Mouse (Mus musculus): ENCODE results near the gene Arid1b. TPM values are rescaled to one million over a fixed set of nuclear protein-coding genes. Genes with fewer than 3 reads are reported as not detected.
A peak's percentile ranks its signal among the peaks of the same experiment; 100 is the strongest.

The Arid1b gene
- polyA plus RNA-seq, 1 experiment from 2014 or later = 12.5 TPM

- no peaks in the 10 kb centered on the region for H3K9me3 ChIP-seq (replicated peaks)
- no peak overlapping the region for H3K4me3 ChIP-seq (replicated peaks)
- H3K9ac ChIP-seq (replicated peaks) = no peak overlapping the region
- no peaks in the 10 kb centered on the region for H3K36me3 ChIP-seq
- no peak for ATAC-seq (ENCODE audit: low FRiP score)
- 85% methylated on average over 4 of the region's 4 CpGs for WGBS
- H3K4me1 ChIP-seq = peaks cover 63% of the 10 kb centered on the region
- H3K27ac ChIP-seq (replicated peaks) = no peak overlapping the region
- H3K4me2 ChIP-seq = no peak overlapping the region
- no peaks in the 10 kb centered on the region for H3K27me3 ChIP-seq (replicated peaks)
These were observed 230.8 kb downstream of the Arid1b start for GRCm38 (mm10) chr17:5224932-5225331.

- Histone ChIP-seq H3K27ac (replicated peaks) (no peak overlapping the region), H3K9me3 (replicated peaks) (no peaks in the 10 kb centered on the region), H3K27me3 (replicated peaks) (no peaks in the 10 kb centered on the region), H3K4me3 (replicated peaks) (no peak overlapping the region), H3K36me3 (no peaks in the 10 kb centered on the region), H3K4me1 (peaks cover 57% of the 10 kb centered on the region), H3K9ac (replicated peaks) (no peak overlapping the region), H3K4me2 (no peak overlapping the region)
- WGBS = 64% methylated on average over 6 of the region's 6 CpGs
- no peak for ATAC-seq (ENCODE audit: low FRiP score)
These were observed 233.0 kb downstream of the Arid1b start for GRCm38 (mm10) chr17:5227136-5227535.

GRCm38 (mm10) chr17:5227950-5228615, 234.0 kb downstream of the Arid1b start:
- no peaks in the 10 kb centered on the region for H3K9me3 ChIP-seq (replicated peaks)
- 30% methylated on average over 14 of the region's 14 CpGs for WGBS
- H3K27ac ChIP-seq (replicated peaks) = peak overlapping the region; percentile 58
- ATAC-seq (ENCODE audit: low FRiP score) = 0 out of 2 replicates have a peak, but pooled peaks have one; percentile 45
- H3K4me3 ChIP-seq (replicated peaks) = no peak overlapping the region
- H3K4me1 ChIP-seq = peaks cover 57% of the 10 kb centered on the region
- H3K9ac ChIP-seq (replicated peaks) = no peak overlapping the region
- H3K27me3 ChIP-seq (replicated peaks) = no peaks in the 10 kb centered on the region
- H3K4me2 ChIP-seq = no peak overlapping the region
- H3K36me3 ChIP-seq = no peaks in the 10 kb centered on the region

GRCm38 (mm10) chr17:5228616-5229250, 234.6 kb downstream of the Arid1b start:
- 0 out of 2 replicates have a peak, but pooled peaks have one; percentile 33 for ATAC-seq (ENCODE audit: low FRiP score)
- H3K27ac ChIP-seq (replicated peaks) = peak overlapping the region; percentile 58
- 70% methylated on average over 6 of the region's 6 CpGs for WGBS
- no peak overlapping the region for H3K4me3 ChIP-seq (replicated peaks)
- peaks cover 57% of the 10 kb centered on the region for H3K4me1 ChIP-seq
- no peak overlapping the region for H3K9ac ChIP-seq (replicated peaks)
- no peaks in the 10 kb centered on the region for H3K9me3 ChIP-seq (replicated peaks)
- H3K27me3 ChIP-seq (replicated peaks) = no peaks in the 10 kb centered on the region
- H3K36me3 ChIP-seq = no peaks in the 10 kb centered on the region
- H3K4me2 ChIP-seq = no peak overlapping the region

GRCm38 (mm10) chr17:5230063-5230462, 235.9 kb downstream of the Arid1b start:
- no peak for ATAC-seq (ENCODE audit: low FRiP score)
- H3K4me2 ChIP-seq = no peak overlapping the region
- H3K9ac ChIP-seq (replicated peaks) = no peak overlapping the region
- peaks cover 58% of the 10 kb centered on the region for H3K4me1 ChIP-seq
- H3K27me3 ChIP-seq (replicated peaks) = no peaks in the 10 kb centered on the region
- no peaks in the 10 kb centered on the region for H3K36me3 ChIP-seq
- WGBS = 77% methylated on average over 7 of the region's 7 CpGs
- no peaks in the 10 kb centered on the region for H3K9me3 ChIP-seq (replicated peaks)
- no peak overlapping the region for H3K4me3 ChIP-seq (replicated peaks)
- H3K27ac ChIP-seq (replicated peaks) = no peak overlapping the region

- H3K4me1 ChIP-seq = peaks cover 58% of the 10 kb centered on the region
- H3K27ac ChIP-seq (replicated peaks) = no peak overlapping the region
These were observed 238.0 kb downstream of the Arid1b start for GRCm38 (mm10) chr17:5232180-5232579.

GRCm38 (mm10) chr17:5233991-5234390, 239.9 kb downstream of the Arid1b start:
- Histone ChIP-seq H3K4me1 (peaks cover 61% of the 10 kb centered on the region), H3K9me3 (replicated peaks) (no peaks in the 10 kb centered on the region)
- 93% methylated on average over 1 of the region's 1 CpGs for WGBS

More at GRCm38 (mm10) chr17:5232180-5232579, 238.0 kb downstream of the Arid1b start:
- 72% methylated on average over 2 of the region's 2 CpGs for WGBS
- ATAC-seq (ENCODE audit: low FRiP score) = no peak
- H3K27me3 ChIP-seq (replicated peaks) = no peaks in the 10 kb centered on the region
- H3K9me3 ChIP-seq (replicated peaks) = no peaks in the 10 kb centered on the region
- no peak overlapping the region for H3K4me2 ChIP-seq
- H3K36me3 ChIP-seq = no peaks in the 10 kb centered on the region
- no peak overlapping the region for H3K4me3 ChIP-seq (replicated peaks)
- H3K9ac ChIP-seq (replicated peaks) = no peak overlapping the region

GRCm38 (mm10) chr17:5235057-5235456, 240.9 kb downstream of the Arid1b start:
- Histone ChIP-seq H3K4me2 (no peak overlapping the region), H3K9ac (replicated peaks) (no peak overlapping the region), H3K4me3 (replicated peaks) (no peak overlapping the region), H3K9me3 (replicated peaks) (no peaks in the 10 kb centered on the region), H3K4me1 (peaks cover 68% of the 10 kb centered on the region), H3K27ac (replicated peaks) (no peak overlapping the region), H3K36me3 (no peaks in the 10 kb centered on the region), H3K27me3 (replicated peaks) (no peaks in the 10 kb centered on the region)
- no peak for ATAC-seq (ENCODE audit: low FRiP score)
- WGBS = 70% methylated on average over 9 of the region's 9 CpGs

More at GRCm38 (mm10) chr17:5233991-5234390, 239.9 kb downstream of the Arid1b start:
- H3K27me3 ChIP-seq (replicated peaks) = no peaks in the 10 kb centered on the region
- no peak overlapping the region for H3K27ac ChIP-seq (replicated peaks)
- no peak for ATAC-seq (ENCODE audit: low FRiP score)
- no peaks in the 10 kb centered on the region for H3K36me3 ChIP-seq
- no peak overlapping the region for H3K9ac ChIP-seq (replicated peaks)
- no peak overlapping the region for H3K4me2 ChIP-seq
- H3K4me3 ChIP-seq (replicated peaks) = no peak overlapping the region

GRCm38 (mm10) chr17:5237765-5238164, 243.6 kb downstream of the Arid1b start:
- ATAC-seq (ENCODE audit: low FRiP score) = no peak
- 40% methylated on average over 3 of the region's 3 CpGs for WGBS
- Histone ChIP-seq H3K4me2 (no peak overlapping the region), H3K4me1 (peaks cover 54% of the 10 kb centered on the region), H3K9ac (replicated peaks) (no peak overlapping the region), H3K9me3 (replicated peaks) (no peaks in the 10 kb centered on the region), H3K36me3 (no peaks in the 10 kb centered on the region), H3K27me3 (replicated peaks) (no peaks in the 10 kb centered on the region), H3K27ac (replicated peaks) (0 out of 2 replicates have a peak overlapping the region, but pooled peaks have one; percentile 9), H3K4me3 (replicated peaks) (no peak overlapping the region)

GRCm38 (mm10) chr17:5238387-5239245, 244.5 kb downstream of the Arid1b start:
- H3K4me3 ChIP-seq (replicated peaks) = no peak overlapping the region
- peak overlapping the region; percentile 11; the same call in 1 of the 2 replicates for H3K4me2 ChIP-seq
- peak overlapping the region; percentile 68 for H3K27ac ChIP-seq (replicated peaks)
- no peaks in the 10 kb centered on the region for H3K9me3 ChIP-seq (replicated peaks)
- no peak overlapping the region for H3K9ac ChIP-seq (replicated peaks)
- H3K36me3 ChIP-seq = no peaks in the 10 kb centered on the region
- 0 out of 2 replicates have a peak, but pooled peaks have one; percentile 40 for ATAC-seq (ENCODE audit: low FRiP score)
- no peaks in the 10 kb centered on the region for H3K27me3 ChIP-seq (replicated peaks)
- 44% methylated on average over 16 of the region's 16 CpGs for WGBS
- H3K4me1 ChIP-seq = peaks cover 52% of the 10 kb centered on the region

GRCm38 (mm10) chr17:5244526-5244925, 250.4 kb downstream of the Arid1b start:
- WGBS = 66% methylated on average over 2 of the region's 2 CpGs
- Histone ChIP-seq H3K27ac (replicated peaks) (0 out of 2 replicates have a peak overlapping the region, but pooled peaks have one; percentile 28), H3K27me3 (replicated peaks) (no peaks in the 10 kb centered on the region), H3K9ac (replicated peaks) (no peak overlapping the region), H3K36me3 (no peaks in the 10 kb centered on the region), H3K9me3 (replicated peaks) (no peaks in the 10 kb centered on the region), H3K4me2 (no peak overlapping the region), H3K4me1 (peaks cover 43% of the 10 kb centered on the region), H3K4me3 (replicated peaks) (no peak overlapping the region)
- no peak for ATAC-seq (ENCODE audit: low FRiP score)

Measured in neural tube, embryonic 15.5 days (tissue).